Mouse (Mus musculus) lung, embryonic 14.5 days (tissue): ENCODE measurements around the gene Pip4p1. TPM values are rescaled to one million over a fixed set of nuclear protein-coding genes. Genes with fewer than 3 reads are reported as not detected.

Source experiments
- ATAC-seq: fragments of 200-750 bp; cut with Nextera tagmentation; 2 replicates; pipeline ENCODE4 v1.8.0; 2017; ENCODE audit warnings: mild to moderate bottlenecking, moderate TSS enrichment, moderate library complexity; ENCODE audit not compliant: insufficient read depth
- DNase-seq: peaks from one replicate; pipeline ENCODE4 v3.0.0-alpha.2; 2015
- H3K27ac ChIP-seq: fragments of 300-500 bp; sonication (generic); 2 replicates; pipeline ENCODE4 v1.5.1; 2014; ENCODE audit warnings: low read depth, mild to moderate bottlenecking, moderate library complexity
- H3K27me3 ChIP-seq: fragments of 300-500 bp; sonication (generic); 2 replicates; pipeline ENCODE4 v1.6.1; 2014; ENCODE audit warnings: low read length, control low read depth; ENCODE audit not compliant: insufficient read depth
- H3K36me3 ChIP-seq: fragments of 300-500 bp; sonication (generic); 2 replicates; pipeline ENCODE4 v1.6.1; 2014; ENCODE audit warnings: control low read depth; ENCODE audit not compliant: insufficient read depth
- H3K4me1 ChIP-seq: fragments of 300-500 bp; sonication (generic); 2 replicates; pipeline ENCODE4 v1.6.1; 2014; ENCODE audit warnings: antibody characterized with exemption, control low read depth; ENCODE audit not compliant: insufficient read depth
- H3K4me2 ChIP-seq: fragments of 300-500 bp; sonication (generic); 2 replicates; pipeline ENCODE4 v1.6.1; 2014; ENCODE audit warnings: mild to moderate bottlenecking
- H3K4me3 ChIP-seq: fragments of 300-500 bp; sonication (generic); 2 replicates; pipeline ENCODE4 v1.5.1; 2014; ENCODE audit warnings: low read depth, low read length
- H3K9ac ChIP-seq: fragments of 300-500 bp; sonication (generic); 2 replicates; pipeline ENCODE4 v1.6.1; 2014
- H3K9me3 ChIP-seq: fragments of 300-500 bp; sonication (generic); 2 replicates; pipeline ENCODE4 v1.6.1; 2016; ENCODE audit warnings: low read depth, low read length, control low read depth
- CTCF ChIP-seq: IDR thresholded peaks from 2 replicates; pipeline ENCODE4 v1.5.1; 2016; ENCODE audit warnings: antibody characterized with exemption, low read depth
- WGBS: fragments of 180-500 bp; shearing (Covaris S2); extraction: QIAGEN DNeasy Blood & Tissue Kit; methylation state at CpG from one replicate; pipeline ENCODE4 v1.1.7; 2014; 5-methylcytosine and 5-hydroxymethylcytosine counted together
- polyA plus RNA-seq: library from polyadenylated mRNA; unstranded; fragments of >200 nt; fragmentation: Nextera tagmentation; extraction: Ambion mirVana; gene quantifications from 2 replicates; pipeline ENCODE4 v1.2.1, GENCODE M21; 2014

The Pip4p1 gene
- polyA plus RNA-seq, 1 experiment from 2014 or later: 47.1 TPM

DNA sequence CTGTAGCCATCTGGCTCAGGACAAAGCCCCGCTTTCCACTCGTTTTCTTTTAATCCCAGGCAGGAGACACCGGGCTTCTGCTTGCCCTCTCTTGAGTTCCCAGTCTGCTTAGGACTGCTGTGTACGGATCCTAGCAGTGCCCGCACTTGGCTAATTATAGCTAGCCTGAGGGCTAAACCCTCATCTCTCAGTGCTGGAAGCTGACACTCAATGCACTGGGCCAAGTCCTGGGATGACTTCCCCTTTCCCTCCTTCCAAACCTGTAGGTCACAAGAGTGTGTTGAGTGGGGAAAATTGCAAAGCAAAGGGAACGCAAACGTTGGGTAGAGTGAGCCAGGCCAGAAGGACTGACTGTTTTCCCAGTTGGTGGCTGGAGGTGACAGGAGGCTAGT is 33.3 kb downstream of the Pip4p1 start, which contains the start of gene Klhl33:
TSS of gene Klhl33 (minus strand) at position 134 of the 392 bp plus-strand sequence.
- WGBS: 52% methylated on average over 7 of the region's 7 CpGs
- H3K27me3 ChIP-seq: peaks cover 9% of the 10 kb centered on the region
- H3K4me1 ChIP-seq: 0 out of 2 replicates have a peak, but pooled peaks cover 3% of the 10 kb centered on the region
- H3K27ac ChIP-seq: no peak within 1 kb of the TSS
- H3K36me3 ChIP-seq: no peaks in the 10 kb centered on the region
- H3K9me3 ChIP-seq: no peaks in the 10 kb centered on the region
- H3K4me2 ChIP-seq: peak within 1 kb of the TSS; percentile 81
- ATAC-seq (no peak), DNase-seq (peak; percentile 1)
- peak within 1 kb of the TSS; percentile 40 for H3K4me3 ChIP-seq
- peak within 1 kb of the TSS; percentile 57 for H3K9ac ChIP-seq
- TF ChIP-seq CTCF: no peak

DNA sequence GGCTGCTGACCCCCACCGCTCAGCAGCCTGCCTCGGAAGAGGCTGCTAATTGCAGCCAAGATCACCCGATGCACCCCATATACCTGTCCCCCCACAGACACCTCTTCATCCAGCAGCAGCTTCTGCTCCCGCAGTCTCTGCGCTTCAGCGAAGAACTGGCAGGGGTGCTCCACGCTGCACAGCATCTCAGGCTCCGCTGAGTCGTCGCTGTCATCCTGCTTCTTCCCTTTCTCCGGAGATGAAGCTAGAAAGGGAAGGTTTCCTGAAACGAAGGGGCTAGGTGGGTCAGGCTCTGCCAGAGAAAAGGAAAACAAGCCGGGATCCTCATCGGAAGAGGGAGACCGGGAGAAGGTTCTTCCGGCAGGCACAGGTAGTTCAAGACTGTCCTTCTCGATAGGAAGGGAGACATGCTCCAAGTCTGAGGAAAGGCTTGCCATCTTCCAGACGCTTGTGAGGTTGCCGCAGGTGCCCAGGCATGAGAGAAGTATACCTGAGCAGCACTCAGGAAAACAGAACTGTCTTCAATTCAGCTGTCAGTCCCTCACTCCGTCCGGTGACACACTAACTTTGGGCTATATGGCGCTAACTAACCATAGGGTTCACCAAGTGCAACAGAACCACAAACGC is 33.8 kb downstream of the Pip4p1 start:
- TF ChIP-seq CTCF: no peak
- peaks cover 9% of the 10 kb centered on the region for H3K27me3 ChIP-seq
- peak overlapping the region; percentile 40 for H3K4me3 ChIP-seq
- DNase-seq (peak; percentile 30), ATAC-seq (peak; percentile 33; the same call in 1 of the 2 replicates)
- no peak overlapping the region for H3K27ac ChIP-seq
- H3K9me3 ChIP-seq: no peaks in the 10 kb centered on the region
- no peaks in the 10 kb centered on the region for H3K36me3 ChIP-seq
- H3K9ac ChIP-seq: peak overlapping the region; percentile 57
- 20% methylated on average over 23 of the region's 23 CpGs for WGBS
- H3K4me1 ChIP-seq: 0 out of 2 replicates have a peak, but pooled peaks cover 3% of the 10 kb centered on the region
- peak overlapping the region; percentile 81 for H3K4me2 ChIP-seq

DNA sequence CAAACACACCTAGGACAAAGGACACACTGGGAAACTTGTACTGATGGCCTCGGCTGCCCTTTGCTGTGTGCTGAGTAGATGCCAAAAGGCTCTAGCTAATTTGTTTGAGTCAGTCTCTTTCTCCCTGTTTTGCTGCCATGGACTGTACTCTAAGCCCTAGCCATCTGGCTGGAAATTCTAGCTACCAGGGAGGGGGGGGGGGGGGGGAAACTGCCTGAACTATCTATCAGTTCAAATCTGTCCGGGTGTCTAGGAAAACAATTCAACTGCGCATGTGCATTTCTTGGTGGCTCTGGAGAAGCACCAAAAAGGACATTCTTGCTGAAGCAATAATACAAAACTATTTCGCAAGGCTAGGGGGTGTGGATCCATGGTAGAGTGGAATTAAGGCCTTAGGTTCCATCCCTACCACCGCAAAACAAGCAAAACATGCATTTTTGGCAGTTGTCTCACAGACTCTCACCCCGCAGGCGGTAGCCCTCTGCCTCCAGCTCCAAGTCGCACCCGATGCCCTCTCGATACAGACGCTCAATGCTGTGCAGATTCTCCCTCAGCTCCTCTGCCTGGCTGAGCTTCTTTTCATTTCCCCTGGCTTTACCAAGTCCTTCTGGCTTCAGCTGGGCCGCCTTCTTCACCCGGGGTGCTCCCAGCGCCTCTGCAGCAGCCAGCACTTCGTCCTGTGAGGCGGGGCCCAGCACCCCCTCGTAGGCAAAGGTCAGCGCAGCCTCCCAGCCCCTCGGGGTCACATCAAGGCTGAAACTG is 34.5 kb downstream of the Pip4p1 start:
- 13% methylated on average over 19 of the region's 19 CpGs for WGBS

DNA sequence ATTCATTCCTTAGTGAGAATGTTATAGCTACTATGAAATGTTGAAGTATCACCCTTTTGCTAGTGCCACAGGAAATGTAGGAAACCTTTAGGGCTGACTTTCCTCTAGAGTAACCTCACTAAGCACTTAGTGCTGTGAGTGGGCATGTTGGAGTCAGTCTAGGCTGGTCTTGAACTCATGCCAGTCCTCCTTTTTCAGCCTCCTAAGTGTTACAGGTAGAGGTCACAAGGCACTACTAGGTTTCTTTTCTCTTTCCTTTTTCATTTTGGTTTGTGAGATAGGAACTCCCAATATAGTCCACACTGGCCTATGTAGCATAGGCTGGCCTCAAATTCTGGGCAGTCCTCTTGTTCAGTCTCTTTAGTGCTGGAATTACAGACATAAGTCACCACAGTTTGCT is 35.2 kb downstream of the Pip4p1 start:
- no peak overlapping the region for H3K4me3 ChIP-seq
- H3K27me3 ChIP-seq: peaks cover 9% of the 10 kb centered on the region
- TF ChIP-seq CTCF: no peak
- H3K9ac ChIP-seq: no peak overlapping the region
- H3K27ac ChIP-seq: no peak overlapping the region
- H3K9me3 ChIP-seq: no peaks in the 10 kb centered on the region
- DNase-seq (no peak), ATAC-seq (no peak)
- no peak overlapping the region for H3K4me2 ChIP-seq
- H3K4me1 ChIP-seq: 0 out of 2 replicates have a peak, but pooled peaks cover 3% of the 10 kb centered on the region
- no peaks in the 10 kb centered on the region for H3K36me3 ChIP-seq

More for the DNA sequence above, 34.5 kb downstream of the Pip4p1 start:
- Histone ChIP-seq H3K4me3 (peak overlapping the region; percentile 40), H3K4me1 (0 out of 2 replicates have a peak, but pooled peaks cover 3% of the 10 kb centered on the region), H3K36me3 (no peaks in the 10 kb centered on the region), H3K9ac (peak overlapping the region; percentile 57), H3K4me2 (peak overlapping the region; percentile 81), H3K9me3 (no peaks in the 10 kb centered on the region), H3K27ac (no peak overlapping the region), H3K27me3 (peaks cover 9% of the 10 kb centered on the region)
- DNase-seq (peak; percentile 90), ATAC-seq (peak; percentile 72)
- TF ChIP-seq CTCF: no peak

DNA sequence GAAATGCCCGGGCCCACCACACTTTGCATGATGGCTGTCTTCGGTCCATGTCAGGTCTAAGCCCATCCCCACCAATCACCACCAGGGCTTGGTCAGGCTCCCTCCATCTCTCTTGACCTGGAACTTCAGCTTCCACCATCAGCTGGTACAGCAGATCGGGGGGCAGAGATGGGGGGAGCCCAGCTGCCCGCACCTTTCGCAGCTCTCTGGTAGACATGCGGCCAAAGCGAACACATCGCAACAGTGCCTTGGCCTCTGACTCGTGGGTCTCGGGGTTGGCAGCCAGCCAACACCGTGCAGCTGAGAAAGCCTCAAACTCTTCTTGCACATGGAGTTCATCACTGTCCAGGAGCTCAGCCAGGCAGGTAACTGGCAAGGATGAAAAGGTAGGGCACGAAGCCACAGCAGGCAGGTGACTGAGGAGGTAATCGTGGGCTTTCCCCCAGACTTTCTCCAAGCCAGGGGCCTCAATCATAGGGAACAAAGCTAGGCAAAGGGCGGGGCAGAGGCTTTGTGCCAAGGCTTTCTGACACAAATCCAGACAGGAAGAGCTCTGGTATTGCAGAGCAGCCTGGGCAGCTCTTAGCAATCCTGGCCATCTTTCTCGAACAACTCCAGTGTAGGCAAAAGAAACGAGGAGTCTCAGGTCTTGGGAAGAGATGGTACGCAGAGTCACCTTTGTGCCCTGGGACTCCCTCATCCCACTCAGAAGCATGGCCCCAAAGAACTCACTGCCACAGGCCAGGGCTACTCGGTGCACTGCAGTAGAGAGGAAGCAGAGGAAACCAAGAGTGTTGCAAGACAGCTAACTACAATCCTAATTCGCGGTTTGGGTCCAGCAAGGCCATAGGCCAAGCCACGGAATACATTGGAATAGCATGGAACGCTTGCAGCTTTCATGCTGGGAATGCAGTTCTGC is 37.9 kb downstream of the Pip4p1 start:
- Histone ChIP-seq H3K4me3 (no peak overlapping the region), H3K27ac (no peak overlapping the region), H3K27me3 (peaks cover 9% of the 10 kb centered on the region), H3K4me2 (no peak overlapping the region), H3K9me3 (no peaks in the 10 kb centered on the region), H3K36me3 (no peaks in the 10 kb centered on the region), H3K4me1 (0 out of 2 replicates have a peak, but pooled peaks cover 3% of the 10 kb centered on the region), H3K9ac (no peak overlapping the region)
- DNase-seq (peak; percentile 28), ATAC-seq (no peak)
- TF ChIP-seq CTCF: no peak
- 77% methylated on average over 22 of the region's 22 CpGs for WGBS

DNA sequence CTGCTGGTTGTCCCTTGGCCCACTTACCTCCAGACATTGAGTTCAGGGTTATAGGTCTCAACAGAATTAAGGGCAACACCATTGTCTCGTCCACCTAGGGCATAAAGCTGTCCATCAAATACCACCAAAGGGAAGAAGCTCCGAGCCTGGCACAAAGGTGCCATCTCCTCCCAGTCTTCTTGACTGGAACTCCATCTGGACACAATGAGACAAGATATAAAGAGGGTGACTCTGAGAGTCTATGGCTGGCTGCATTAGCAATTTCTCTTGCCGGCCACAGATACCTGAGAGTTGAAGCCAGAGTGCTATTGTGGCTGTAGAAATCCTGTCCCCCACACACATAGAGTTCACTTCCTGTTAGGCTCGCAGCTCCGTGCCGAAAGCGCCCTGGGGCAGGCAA is 38.6 kb downstream of the Pip4p1 start:
- H3K27me3 ChIP-seq: peaks cover 8% of the 10 kb centered on the region
- no peak overlapping the region for H3K9ac ChIP-seq
- ATAC-seq (no peak), DNase-seq (no peak)
- TF ChIP-seq CTCF: no peak
- WGBS: 90% methylated on average over 7 of the region's 7 CpGs
- no peak overlapping the region for H3K27ac ChIP-seq
- H3K9me3 ChIP-seq: no peaks in the 10 kb centered on the region
- 0 out of 2 replicates have a peak, but pooled peaks cover 3% of the 10 kb centered on the region for H3K4me1 ChIP-seq
- H3K4me3 ChIP-seq: no peak overlapping the region
- H3K4me2 ChIP-seq: no peak overlapping the region
- no peaks in the 10 kb centered on the region for H3K36me3 ChIP-seq
